Mouse (Mus musculus): ENCODE measurements at regions not wholly inside any gene's neighbourhood (a gene's known extent, or its start where the extent isn't known, plus 50 kb on each side); places are given as distances from the start of the nearest gene placed in this dataset.

DNA sequence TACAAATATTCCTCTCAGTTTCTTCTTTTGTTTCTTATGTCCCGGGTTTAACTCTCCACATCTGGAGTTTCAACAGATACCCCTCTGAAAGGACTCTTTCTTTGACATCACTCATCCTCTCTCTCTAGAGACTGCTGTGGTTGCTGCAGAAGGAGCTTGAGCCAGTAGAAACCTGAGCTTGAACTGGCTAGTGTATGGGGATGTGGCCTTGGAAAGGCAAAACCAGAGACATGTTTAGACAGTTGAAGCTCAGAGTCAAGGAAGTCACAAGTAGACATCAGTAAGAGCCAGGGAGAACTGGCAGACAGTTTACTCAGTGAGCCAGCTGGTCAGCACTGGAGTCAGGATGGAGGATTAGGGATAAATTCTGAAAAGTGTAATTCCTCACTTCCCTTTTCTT is 140.7 kb upstream of the Ptgfr start:
- no peak overlapping the region for H3K27ac ChIP-seq (ENCODE audit: control insufficient read depth, insufficient read depth, low read depth, low read length)
- no peaks in the 10 kb centered on the region for H3K36me3 ChIP-seq (ENCODE audit: control insufficient read depth, insufficient read depth, low read length)
- TF ChIP-seq POLR2A (IDR thresholded peaks at IDR 0.05; ENCODE audit: control insufficient read depth, low read depth, low read length) (no peak), CTCF (IDR thresholded peaks at IDR 0.05; ENCODE audit: control insufficient read depth, insufficient read depth, insufficient replicate concordance, low read depth, low read length) (no peak)

DNA sequence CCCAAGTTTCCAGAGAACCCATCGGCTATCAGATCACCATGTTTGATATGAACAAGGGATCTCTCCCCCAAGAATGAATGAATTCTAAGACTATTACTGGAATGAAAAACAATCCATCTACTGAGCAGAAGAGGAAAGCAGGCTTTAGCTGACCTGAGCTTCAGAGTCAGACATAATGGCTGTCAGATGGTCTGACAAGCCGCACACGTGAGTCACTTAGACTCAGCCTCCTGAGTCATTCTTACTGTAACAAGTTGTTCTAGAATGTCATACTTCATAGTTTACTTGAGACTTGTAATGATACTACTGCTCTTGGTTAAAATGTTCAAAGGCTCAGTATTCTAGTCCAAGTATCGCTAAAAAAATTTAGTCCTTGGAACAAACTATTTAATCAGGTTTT is 140.2 kb upstream of the Ptgfr start:
- no peak overlapping the region for H3K27ac ChIP-seq (ENCODE audit: control insufficient read depth, insufficient read depth, low read depth, low read length)
- H3K27me3 ChIP-seq (ENCODE audit: control insufficient read depth, insufficient read depth, low read length), result no peaks in the 10 kb centered on the region
- TF ChIP-seq POLR2A (IDR thresholded peaks at IDR 0.05; ENCODE audit: control insufficient read depth, low read depth, low read length) (no peak), CTCF (IDR thresholded peaks at IDR 0.05; ENCODE audit: control insufficient read depth, insufficient read depth, insufficient replicate concordance, low read depth, low read length) (no peak)

More for the DNA sequence above, 140.7 kb upstream of the Ptgfr start:
- Histone ChIP-seq H3K27me3 (ENCODE audit: control insufficient read depth, insufficient read depth, low read length) (no peaks in the 10 kb centered on the region), H3K4me3 (ENCODE audit: control insufficient read depth, low read depth, low read length) (no peak overlapping the region), H3K4me1 (ENCODE audit: control insufficient read depth, insufficient read depth, low read length) (no peaks in the 10 kb centered on the region)

DNA sequence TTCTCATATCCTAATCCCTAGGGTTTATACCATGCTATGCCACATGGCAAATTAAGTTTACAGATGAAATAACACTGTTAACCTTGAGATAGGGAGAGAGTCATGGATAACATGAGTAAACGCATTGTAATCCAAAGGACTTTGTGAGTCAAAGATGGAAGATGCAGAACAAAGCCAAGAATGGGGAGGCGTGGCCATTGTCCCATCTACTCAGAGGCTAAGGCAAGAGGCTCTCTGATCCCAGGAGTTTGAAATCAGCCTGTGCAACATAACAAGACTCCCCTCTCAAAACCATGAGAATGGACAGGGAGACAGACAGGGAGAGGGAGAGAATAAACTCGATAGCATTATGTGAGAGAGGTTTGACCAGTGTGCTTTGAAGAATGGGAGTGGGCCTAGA is 112.4 kb upstream of the Ptgfr start:
- Histone ChIP-seq H3K27me3 (ENCODE audit: control insufficient read depth, insufficient read depth, low read length) (no peaks in the 10 kb centered on the region), H3K36me3 (ENCODE audit: control insufficient read depth, insufficient read depth, low read length) (no peaks in the 10 kb centered on the region), H3K4me3 (ENCODE audit: control insufficient read depth, low read depth, low read length) (no peak overlapping the region), H3K4me1 (ENCODE audit: control insufficient read depth, insufficient read depth, low read length) (no peaks in the 10 kb centered on the region), H3K27ac (ENCODE audit: control insufficient read depth, insufficient read depth, low read depth, low read length) (no peak overlapping the region)
- TF ChIP-seq CTCF (IDR thresholded peaks at IDR 0.05; ENCODE audit: control insufficient read depth, insufficient read depth, insufficient replicate concordance, low read depth, low read length) (no peak), POLR2A (IDR thresholded peaks at IDR 0.05; ENCODE audit: control insufficient read depth, low read depth, low read length) (no peak)

More for the DNA sequence above, 140.2 kb upstream of the Ptgfr start:
- Histone ChIP-seq H3K4me3 (ENCODE audit: control insufficient read depth, low read depth, low read length) (no peak overlapping the region), H3K4me1 (ENCODE audit: control insufficient read depth, insufficient read depth, low read length) (no peaks in the 10 kb centered on the region), H3K36me3 (ENCODE audit: control insufficient read depth, insufficient read depth, low read length) (no peaks in the 10 kb centered on the region)

DNA sequence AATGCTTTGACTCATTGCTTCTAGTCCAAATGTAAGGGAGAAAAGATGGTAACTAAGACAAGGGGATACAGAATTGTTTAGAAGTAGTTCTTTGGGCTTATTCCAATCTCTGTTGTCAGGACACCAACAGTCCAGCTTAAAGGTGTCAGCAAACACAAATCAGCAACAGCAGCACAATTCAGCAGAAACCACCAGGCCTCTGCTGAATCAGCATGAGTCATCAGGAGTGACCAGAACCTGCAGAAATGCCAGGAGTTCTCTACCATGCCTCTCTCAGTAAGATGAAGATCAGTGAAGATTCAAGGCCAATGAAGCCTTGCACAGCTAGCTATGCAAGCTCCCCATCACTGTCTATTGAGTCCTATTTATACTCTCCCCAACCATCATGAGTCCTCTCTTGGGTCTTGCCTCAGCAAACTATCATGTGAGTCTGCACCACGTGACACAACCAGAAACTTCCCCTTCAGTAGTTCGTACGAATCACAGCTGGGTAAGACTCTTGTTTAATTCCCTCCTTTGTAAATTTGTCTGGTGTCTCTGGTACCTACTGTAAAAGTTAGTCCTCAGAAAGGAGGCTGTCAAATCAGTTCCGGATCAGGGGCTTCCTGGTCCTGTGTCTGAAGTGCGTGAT is 110.7 kb upstream of the Ptgfr start:
- no peak overlapping the region for H3K27ac ChIP-seq (ENCODE audit: control insufficient read depth, insufficient read depth, low read depth, low read length)
- no peaks in the 10 kb centered on the region for H3K27me3 ChIP-seq (ENCODE audit: control insufficient read depth, insufficient read depth, low read length)

DNA sequence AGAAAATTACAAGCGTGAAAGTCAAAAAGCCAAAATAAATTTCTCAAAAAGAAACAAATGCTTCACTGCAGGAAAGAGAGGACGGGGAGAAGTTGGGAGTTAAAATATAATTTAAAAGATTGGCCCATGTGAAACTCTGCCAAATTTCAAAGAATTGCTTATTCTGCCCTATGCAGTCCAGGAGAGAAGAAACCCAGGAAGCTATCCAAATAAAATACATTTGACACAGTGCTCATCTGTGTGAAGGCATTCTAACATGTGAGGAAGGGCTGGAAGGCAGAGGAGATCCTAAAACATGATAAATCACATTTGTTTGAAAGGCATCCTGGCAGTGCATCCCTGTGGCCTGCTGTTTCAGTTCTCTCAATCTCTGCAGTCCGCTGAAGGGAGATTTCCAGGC is 108.5 kb upstream of the Ptgfr start:
- no peak overlapping the region for H3K27ac ChIP-seq (ENCODE audit: control insufficient read depth, insufficient read depth, low read depth, low read length)
- no peak overlapping the region for H3K4me3 ChIP-seq (ENCODE audit: control insufficient read depth, low read depth, low read length)
- H3K27me3 ChIP-seq (ENCODE audit: control insufficient read depth, insufficient read depth, low read length), result no peaks in the 10 kb centered on the region
- H3K36me3 ChIP-seq (ENCODE audit: control insufficient read depth, insufficient read depth, low read length), result no peaks in the 10 kb centered on the region
- no peaks in the 10 kb centered on the region for H3K4me1 ChIP-seq (ENCODE audit: control insufficient read depth, insufficient read depth, low read length)
- no peak for TF ChIP-seq POLR2A (IDR thresholded peaks at IDR 0.05; ENCODE audit: control insufficient read depth, low read depth, low read length)
- TF ChIP-seq CTCF (IDR thresholded peaks at IDR 0.05; ENCODE audit: control insufficient read depth, insufficient read depth, insufficient replicate concordance, low read depth, low read length), result no peak

More for the DNA sequence above, 110.7 kb upstream of the Ptgfr start:
- Histone ChIP-seq H3K4me3 (ENCODE audit: control insufficient read depth, low read depth, low read length) (no peak overlapping the region), H3K4me1 (ENCODE audit: control insufficient read depth, insufficient read depth, low read length) (no peaks in the 10 kb centered on the region), H3K36me3 (ENCODE audit: control insufficient read depth, insufficient read depth, low read length) (no peaks in the 10 kb centered on the region)
- no peak for TF ChIP-seq POLR2A (IDR thresholded peaks at IDR 0.05; ENCODE audit: control insufficient read depth, low read depth, low read length)
- TF ChIP-seq CTCF (IDR thresholded peaks at IDR 0.05; ENCODE audit: control insufficient read depth, insufficient read depth, insufficient replicate concordance, low read depth, low read length), result no peak

DNA sequence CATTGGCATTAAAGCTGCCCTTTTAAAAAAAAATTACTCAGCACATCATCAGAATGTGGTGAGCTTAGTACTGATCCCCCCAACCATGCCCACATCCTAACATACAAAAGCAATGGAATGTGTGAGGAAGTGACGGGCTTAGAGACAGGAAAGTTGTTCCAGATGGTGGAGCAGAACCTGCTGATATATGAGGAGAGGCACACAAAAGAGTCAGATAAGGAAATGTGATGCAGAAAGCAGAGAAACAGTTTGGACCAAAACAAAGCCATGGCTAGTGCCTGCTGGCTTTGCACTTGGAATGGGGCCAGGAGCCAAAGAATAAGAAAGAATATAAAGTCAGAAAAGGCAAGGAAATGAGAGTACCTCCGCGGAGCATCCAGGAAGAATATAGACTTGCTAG is 106.1 kb upstream of the Ptgfr start:
- Histone ChIP-seq H3K4me3 (ENCODE audit: control insufficient read depth, low read depth, low read length) (no peak overlapping the region), H3K36me3 (ENCODE audit: control insufficient read depth, insufficient read depth, low read length) (no peaks in the 10 kb centered on the region), H3K27me3 (ENCODE audit: control insufficient read depth, insufficient read depth, low read length) (no peaks in the 10 kb centered on the region), H3K4me1 (ENCODE audit: control insufficient read depth, insufficient read depth, low read length) (no peaks in the 10 kb centered on the region), H3K27ac (ENCODE audit: control insufficient read depth, insufficient read depth, low read depth, low read length) (no peak overlapping the region)
- TF ChIP-seq POLR2A (IDR thresholded peaks at IDR 0.05; ENCODE audit: control insufficient read depth, low read depth, low read length), result no peak

DNA sequence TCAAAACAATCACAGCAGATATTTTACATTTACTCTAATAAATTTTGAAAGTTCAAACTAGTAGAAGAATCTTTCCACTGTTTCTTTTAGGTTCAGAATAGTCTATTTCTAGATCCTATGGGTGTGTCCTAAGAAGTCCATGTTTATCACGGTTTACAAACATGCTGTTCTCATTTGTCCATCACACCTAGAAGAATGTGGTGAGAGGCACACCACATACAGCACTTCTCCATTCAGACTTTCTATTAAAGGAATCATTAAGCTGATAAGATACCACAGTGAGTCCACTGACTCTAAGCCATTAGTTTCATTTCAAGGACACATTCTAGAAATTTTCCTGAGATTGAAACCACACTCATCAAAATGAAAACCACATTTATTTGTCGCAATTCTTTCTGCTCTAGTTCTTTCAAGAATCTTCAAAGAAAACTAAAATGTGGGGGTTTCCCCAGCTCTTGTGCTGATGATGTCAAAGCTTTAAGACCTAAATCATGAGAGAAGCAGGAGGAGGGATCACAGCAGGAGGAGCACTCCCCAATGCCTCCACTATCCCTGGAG is 101.1 kb upstream of the Ptgfr start:
- Histone ChIP-seq H3K27me3 (ENCODE audit: control insufficient read depth, insufficient read depth, low read length) (no peaks in the 10 kb centered on the region), H3K4me1 (ENCODE audit: control insufficient read depth, insufficient read depth, low read length) (no peaks in the 10 kb centered on the region), H3K4me3 (ENCODE audit: control insufficient read depth, low read depth, low read length) (no peak overlapping the region), H3K36me3 (ENCODE audit: control insufficient read depth, insufficient read depth, low read length) (no peaks in the 10 kb centered on the region), H3K27ac (ENCODE audit: control insufficient read depth, insufficient read depth, low read depth, low read length) (no peak overlapping the region)
- no peak for TF ChIP-seq CTCF (IDR thresholded peaks at IDR 0.05; ENCODE audit: control insufficient read depth, insufficient read depth, insufficient replicate concordance, low read depth, low read length)
- TF ChIP-seq POLR2A (IDR thresholded peaks at IDR 0.05; ENCODE audit: control insufficient read depth, low read depth, low read length), result no peak
